Mouse (Mus musculus) thymus, adult 2 months (tissue): Measurements from ENCODE around the gene Katnb1. TPM values are rescaled to one million over a fixed set of nuclear protein-coding genes. Genes with fewer than 3 reads are reported as not detected.

Experiments
- DNase-seq: peaks from one replicate; pipeline ENCODE4 v3.0.0; 2021
- H3K27ac ChIP-seq: fragments of 200-500 bp; 2 replicates; pipeline ENCODE4 v1.5.1; 2012; ENCODE audit warnings: low read length, control low read depth; ENCODE audit not compliant: control insufficient read depth, insufficient read depth
- H3K27me3 ChIP-seq: fragments of 200-500 bp; 2 replicates; pipeline ENCODE4 v1.6.1; 2012; ENCODE audit warnings: mild to moderate bottlenecking, low read length, moderate library complexity, mixed read lengths; ENCODE audit not compliant: control insufficient read depth, insufficient read depth
- H3K36me3 ChIP-seq: fragments of 200-500 bp; 2 replicates; pipeline ENCODE4 v1.6.1; 2012; ENCODE audit warnings: mild to moderate bottlenecking, low read length, moderate library complexity; ENCODE audit not compliant: control insufficient read depth, insufficient read depth
- H3K4me1 ChIP-seq: fragments of 200-500 bp; replicated peaks from 2 replicates; pipeline ENCODE4 v1.6.1; 2012; ENCODE audit warnings: low read length; ENCODE audit not compliant: control insufficient read depth, insufficient read depth
- H3K4me3 ChIP-seq: fragments of 200-500 bp; 2 replicates; pipeline ENCODE4 v1.5.1; 2012; ENCODE audit warnings: mild to moderate bottlenecking, low read length, control low read depth, moderate library complexity; ENCODE audit not compliant: control insufficient read depth, insufficient read depth
- CTCF ChIP-seq: fragments of 200-500 bp; IDR thresholded peaks from 2 replicates; pipeline ENCODE4 v1.5.1; 2012; ENCODE audit warnings: mild to moderate bottlenecking, control low read depth, low read length, moderate library complexity, borderline replicate concordance; ENCODE audit not compliant: control insufficient read depth, poor library complexity, insufficient read depth; ENCODE audit errors: extremely low read depth
- POLR2A ChIP-seq: fragments of 200-500 bp; IDR thresholded peaks from 2 replicates; pipeline ENCODE4 v1.6.1; 2012; ENCODE audit warnings: mild to moderate bottlenecking, low read length, control low read depth, moderate library complexity; ENCODE audit not compliant: control insufficient read depth, poor library complexity, insufficient read depth; ENCODE audit errors: extremely low read depth
- WGBS: fragments of 180-500 bp; shearing (Covaris S2); methylation state at CpG from one replicate; pipeline ENCODE4 v1.1.7; 2018; 5-methylcytosine and 5-hydroxymethylcytosine counted together
- polyA plus RNA-seq: library from polyadenylated mRNA; depleted of rRNA; stranded (reverse); fragments of >200 nt; gene quantifications from 2 replicates; pipeline ENCODE4 v1.2.3, GENCODE M21; 2012; rRNA removed

Gene Katnb1
- polyA plus RNA-seq, 1 experiment = 38.4 TPM

DNA sequence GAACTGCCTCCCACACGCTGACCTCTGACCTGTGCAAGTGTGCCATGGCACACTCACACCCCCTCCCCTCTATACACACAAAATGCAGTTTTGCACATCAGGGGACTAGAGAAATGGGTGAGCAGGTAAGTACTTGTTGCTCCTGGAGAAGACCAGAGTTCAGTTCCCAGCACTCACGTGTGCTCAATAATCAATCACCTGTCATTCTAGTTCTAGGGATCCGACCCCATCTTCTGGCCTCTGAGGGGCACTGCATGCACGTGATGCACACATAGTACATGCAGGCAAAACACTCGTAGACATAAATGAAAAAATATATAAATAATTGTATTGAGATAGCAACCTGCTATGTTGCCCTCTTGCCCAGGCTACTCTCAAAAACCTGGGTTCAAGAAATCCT is 65.9 kb downstream of the Katnb1 start:
- H3K4me3 ChIP-seq = no peak overlapping the region
- no peaks in the 10 kb centered on the region for H3K36me3 ChIP-seq
- no peak for TF ChIP-seq CTCF
- TF ChIP-seq POLR2A = no peak
- 97% methylated on average over 5 of the region's 5 CpGs for WGBS
- no peaks in the 10 kb centered on the region for H3K27me3 ChIP-seq
- H3K4me1 ChIP-seq = peaks cover 8% of the 10 kb centered on the region
- H3K27ac ChIP-seq = no peak overlapping the region
- no peak for DNase-seq

DNA sequence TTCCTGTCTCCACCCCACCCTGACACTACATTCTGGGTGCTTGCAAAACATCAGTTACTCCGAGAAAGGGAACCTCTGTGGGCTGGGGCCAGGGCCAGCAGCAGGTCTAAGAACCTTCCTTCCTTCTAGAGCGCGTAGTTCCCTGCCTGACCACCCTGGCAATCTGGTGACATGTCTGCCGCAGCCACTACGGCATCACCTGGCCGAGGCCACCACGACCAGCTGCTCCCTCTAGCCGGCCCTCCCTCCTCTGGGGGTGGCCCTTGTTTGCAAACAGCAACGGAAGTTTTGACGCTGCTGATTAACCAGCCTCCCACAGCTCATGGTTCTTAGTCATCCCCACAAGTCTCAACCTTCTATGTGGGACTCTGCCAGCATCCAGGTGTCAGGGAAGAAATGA is 68.4 kb downstream of the Katnb1 start:
- 17% methylated on average over 10 of the region's 10 CpGs for WGBS
- no peak for DNase-seq
- no peak for TF ChIP-seq POLR2A
- TF ChIP-seq CTCF = no peak
- no peaks in the 10 kb centered on the region for H3K36me3 ChIP-seq
- H3K27ac ChIP-seq = no peak overlapping the region
- H3K4me3 ChIP-seq = no peak overlapping the region
- peaks cover 3% of the 10 kb centered on the region for H3K4me1 ChIP-seq
- no peaks in the 10 kb centered on the region for H3K27me3 ChIP-seq

DNA sequence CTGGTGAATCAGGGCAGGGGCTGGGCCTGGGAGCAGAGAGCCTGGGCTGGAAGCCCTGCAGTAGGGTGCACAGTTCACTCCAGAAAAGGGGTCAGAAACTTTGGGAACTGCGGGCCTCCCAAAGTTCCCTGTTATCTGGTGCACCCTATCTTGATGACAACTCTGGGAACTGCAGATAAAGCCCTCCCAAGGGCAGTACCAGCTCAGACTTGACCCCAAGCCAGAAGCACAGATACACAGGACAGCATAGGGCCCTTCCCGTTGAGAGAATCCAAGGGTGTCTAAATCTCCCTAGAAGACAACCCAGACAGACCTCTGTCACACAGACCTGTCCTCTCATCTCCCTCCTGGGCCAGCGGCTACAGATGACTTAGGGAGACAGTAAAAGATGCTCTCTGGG is 69.6 kb downstream of the Katnb1 start:
- Histone ChIP-seq H3K4me3 (no peak overlapping the region), H3K27me3 (no peaks in the 10 kb centered on the region), H3K27ac (no peak overlapping the region), H3K4me1 (peaks cover 10% of the 10 kb centered on the region), H3K36me3 (no peaks in the 10 kb centered on the region)
- 94% methylated on average over 3 of the region's 3 CpGs for WGBS
- no peak for DNase-seq
- TF ChIP-seq POLR2A (no peak), CTCF (no peak)

Other genes with a start within 250 kb of the Katnb1 start
- 166 and 176 TPM in 2 replicates for gene Coq9, start 242.9 kb upstream of the Katnb1 start, polyA plus RNA-seq
- gene Ciapin1, start 242.8 kb upstream of the Katnb1 start, polyA plus RNA-seq = 49.2 and 53.5 TPM in 2 replicates
- 146 and 160 TPM in 2 replicates for gene Polr2c, start 223.7 kb upstream of the Katnb1 start, polyA plus RNA-seq
- gene Dok4, start 204.9 kb upstream of the Katnb1 start, polyA plus RNA-seq = 3.1 and 4.9 TPM in 2 replicates
- 6.8 and 7.2 TPM in 2 replicates for gene Ccdc102a, start 163.1 kb upstream of the Katnb1 start, polyA plus RNA-seq
- 37.5 and 40.5 TPM in 2 replicates for gene Adgrg5, start 157.5 kb upstream of the Katnb1 start, polyA plus RNA-seq
- gene Adgrg1, start 106.4 kb upstream of the Katnb1 start, polyA plus RNA-seq = 146 and 166 TPM in 2 replicates
- 27.0 and 32.0 TPM in 2 replicates for gene Adgrg3, start 63.5 kb upstream of the Katnb1 start, polyA plus RNA-seq
- gene Drc7, start 26.1 kb upstream of the Katnb1 start, polyA plus RNA-seq = 2.6 and 2.7 TPM in 2 replicates
- 13.7 and 19.1 TPM in 2 replicates for gene Kifc3, start 121.6 kb downstream of the Katnb1 start, polyA plus RNA-seq
- gene Cngb1, start 225.4 kb downstream of the Katnb1 start, polyA plus RNA-seq = 0.68 and 0.94 TPM in 2 replicates
- 0.97 and 2.1 TPM in 2 replicates for gene Tepp, start 229.4 kb downstream of the Katnb1 start, polyA plus RNA-seq